Comparison of ENCODE assay signal across 29 mouse cellular contexts in the genomic region with DNA sequence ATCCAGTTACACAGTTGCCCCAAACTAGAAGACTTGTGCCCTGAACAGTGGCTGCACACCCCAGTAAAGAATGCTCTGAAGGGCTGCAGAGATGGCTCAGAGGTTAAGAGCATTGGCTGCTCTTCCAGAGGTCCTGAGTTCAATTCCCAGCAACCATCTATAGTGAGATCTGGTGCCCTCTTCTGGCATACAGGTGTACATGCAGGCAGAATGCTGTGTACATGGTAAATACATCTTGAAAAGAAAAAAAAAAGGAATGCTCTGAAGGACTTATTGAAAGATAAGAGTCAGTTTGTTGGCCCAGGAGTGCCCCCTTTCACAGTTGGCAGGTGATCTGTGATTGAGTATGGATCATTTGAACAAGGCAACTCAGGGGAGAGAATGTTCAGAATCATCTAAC. TPM values are rescaled to one million over a fixed set of nuclear protein-coding genes. Genes with fewer than 3 reads are reported as not detected.
A peak's percentile ranks its signal among the peaks of the same experiment; 100 is the strongest.
DNase-seq lines count a peak whose midpoint lies in the region; ATAC-seq and TF ChIP-seq lines count a peak whose summit lies in the region.
"Had no signal": no experiment of that assay in that cellular context is flagged by ENCODE, and none has a peak within 500 bp of the region (broad histone marks: within the 10 kb centered on the region; RNA-seq: fewer than 3 reads in every experiment).

No protein-coding gene starts in this region.

- H3K27ac ChIP-seq in layer of hippocampus, adult 2 months = no peak overlapping the region
- no peak overlapping the region for H3K27ac ChIP-seq in midbrain, postnatal 0 days (ENCODE audit: low read depth, low read length)
- no peak overlapping the region for H3K27ac ChIP-seq in midbrain, embryonic 15.5 days
- H3K27ac ChIP-seq in stomach, postnatal 0 days (replicated peaks) = no peak overlapping the region
- H3K27ac ChIP-seq: embryonic facial prominence, embryonic 12.5 days; forebrain, embryonic 10.5 days; hindbrain, embryonic 14.5 days; limb, embryonic 13.5 days; liver, embryonic 13.5 days; macrophage; midbrain, embryonic 13.5 days; neural tube, embryonic 15.5 days; stomach, embryonic 15.5 days had no signal

- H3K9me3 ChIP-seq in midbrain, postnatal 0 days (ENCODE audit: low read length) = no peaks in the 10 kb centered on the region
- H3K9me3 ChIP-seq in midbrain, embryonic 15.5 days = no peaks in the 10 kb centered on the region
- H3K9me3 ChIP-seq in stomach, postnatal 0 days (ENCODE audit: control insufficient read depth, low read length) = no peaks in the 10 kb centered on the region
- H3K9me3 ChIP-seq: limb, embryonic 13.5 days; liver, embryonic 13.5 days; midbrain, embryonic 13.5 days; neural tube, embryonic 15.5 days; stomach, embryonic 15.5 days had no signal

- intact Hi-C loops in heart, postnatal 25 days (cut with DNase I) = no loop called here

- H3K4me2 ChIP-seq in midbrain, postnatal 0 days (ENCODE audit: low read depth, low read length, poor library complexity, severe bottlenecking) = no peak overlapping the region
- H3K4me2 ChIP-seq in midbrain, embryonic 15.5 days = no peak overlapping the region
- no peak overlapping the region for H3K4me2 ChIP-seq in stomach, postnatal 0 days (replicated peaks; ENCODE audit: low read depth)
- H3K4me2 ChIP-seq: embryonic facial prominence, embryonic 12.5 days; heart, embryonic 12.5 days; hindbrain, embryonic 14.5 days; limb, embryonic 13.5 days; midbrain, embryonic 13.5 days; neural tube, embryonic 15.5 days; stomach, embryonic 15.5 days had no signal

- H3K27me3 ChIP-seq in midbrain, postnatal 0 days (ENCODE audit: insufficient read depth, low read length) = no peaks in the 10 kb centered on the region
- H3K27me3 ChIP-seq in midbrain, embryonic 15.5 days (replicated peaks) = no peaks in the 10 kb centered on the region
- H3K27me3 ChIP-seq in stomach, postnatal 0 days (ENCODE audit: control insufficient read depth, insufficient read depth, low read length) = no peaks in the 10 kb centered on the region
- H3K27me3 ChIP-seq: heart, embryonic 12.5 days; midbrain, embryonic 13.5 days; neural tube, embryonic 15.5 days; stomach, embryonic 15.5 days had no signal

- peak; percentile 45 for DNase-seq in heart, adult 11 months
- DNase-seq in heart, postnatal 25 days (ENCODE audit: low spot score) = no peak
- no peak for DNase-seq in layer of hippocampus, adult 2 months (ENCODE audit: low spot score in 2 of 2)
- DNase-seq in layer of hippocampus, adult 9-10 months (ENCODE audit: low spot score) = no peak
- DNase-seq in midbrain, postnatal 0 days (ENCODE audit: low spot score) = no peak
- DNase-seq in stomach, postnatal 0 days (ENCODE audit: low spot score) = no peak
- no peak for DNase-seq in frontal cortex, adult 2 months (ENCODE audit: extremely low spot score in 1 of 2, low spot score in 1 of 2)
- DNase-seq: adrenal gland, postnatal 14 days; cerebellum, adult 11 months; cerebellum, adult 9-10 months; embryo, embryonic 11 days; gastrocnemius, postnatal 10 days; liver, embryonic 13.5 days; retina, postnatal 1 day; right cerebral cortex, postnatal 25 days; thymus, postnatal 14 days had no signal

- TF ChIP-seq EP300 in stomach, postnatal 0 days (optimal IDR thresholded peaks at IDR 0.05) = no peak

- peak; percentile 49 for TF ChIP-seq CTCF in layer of hippocampus, adult 2 months (conservative IDR thresholded peaks at IDR 0.05)
- peak; percentile 31 for TF ChIP-seq CTCF in midbrain, postnatal 0 days (IDR thresholded peaks at IDR 0.05)
- TF ChIP-seq CTCF in stomach, postnatal 0 days (IDR thresholded peaks at IDR 0.05; ENCODE audit: low read depth) = peak; percentile 47

- no peak overlapping the region for H3K4me3 ChIP-seq in layer of hippocampus, adult 2 months
- H3K4me3 ChIP-seq in midbrain, postnatal 0 days (ENCODE audit: low read depth, low read length) = no peak overlapping the region
- H3K4me3 ChIP-seq in midbrain, embryonic 15.5 days = no peak overlapping the region
- H3K4me3 ChIP-seq in stomach, postnatal 0 days (ENCODE audit: low read depth, low read length) = no peak overlapping the region
- H3K4me3 ChIP-seq: embryonic facial prominence, embryonic 12.5 days; forebrain, embryonic 10.5 days; heart, embryonic 12.5 days; limb, embryonic 13.5 days; liver, embryonic 13.5 days; midbrain, embryonic 13.5 days; neural tube, embryonic 15.5 days; stomach, embryonic 15.5 days had no signal

- no peaks in the 10 kb centered on the region for H3K36me3 ChIP-seq in midbrain, postnatal 0 days (ENCODE audit: insufficient read depth, low read length)
- no peaks in the 10 kb centered on the region for H3K36me3 ChIP-seq in midbrain, embryonic 15.5 days (replicated peaks)
- H3K36me3 ChIP-seq in stomach, postnatal 0 days (ENCODE audit: control insufficient read depth, insufficient read depth, low read length) = no peaks in the 10 kb centered on the region
- H3K36me3 ChIP-seq: embryonic facial prominence, embryonic 12.5 days; forebrain, embryonic 10.5 days; heart, embryonic 12.5 days; limb, embryonic 13.5 days; liver, embryonic 13.5 days; midbrain, embryonic 13.5 days; neural tube, embryonic 15.5 days; stomach, embryonic 15.5 days had no signal

- no peak for ATAC-seq in midbrain, postnatal 0 days (ENCODE audit: low FRiP score)
- ATAC-seq in midbrain, embryonic 15.5 days (replicated peaks) = no peak
- no peak for ATAC-seq in stomach, postnatal 0 days (ENCODE audit: low FRiP score, low TSS enrichment)
- ATAC-seq: CD4-positive, CD25-positive, alpha-beta regulatory T cell, adult 4 months; forebrain, embryonic 16.5 days; midbrain, embryonic 13.5 days had no signal

- H3K9ac ChIP-seq in midbrain, postnatal 0 days (replicated peaks; ENCODE audit: low read length, poor library complexity, severe bottlenecking) = no peak overlapping the region
- no peak overlapping the region for H3K9ac ChIP-seq in midbrain, embryonic 15.5 days
- H3K9ac ChIP-seq in stomach, postnatal 0 days (ENCODE audit: low read length) = no peak overlapping the region
- H3K9ac ChIP-seq: embryonic facial prominence, embryonic 12.5 days; heart, embryonic 12.5 days; hindbrain, embryonic 14.5 days; limb, embryonic 13.5 days; liver, embryonic 13.5 days; midbrain, embryonic 13.5 days; neural tube, embryonic 15.5 days; stomach, embryonic 15.5 days had no signal

- no peaks in the 10 kb centered on the region for H3K4me1 ChIP-seq in midbrain, postnatal 0 days (ENCODE audit: insufficient read depth, low read length)
- H3K4me1 ChIP-seq in midbrain, embryonic 15.5 days = peaks cover 3% of the 10 kb centered on the region; the same call in 1 of the 2 replicates
- no peaks in the 10 kb centered on the region for H3K4me1 ChIP-seq in stomach, postnatal 0 days (replicated peaks; ENCODE audit: control insufficient read depth, insufficient read depth)
- H3K4me1 ChIP-seq: embryonic facial prominence, embryonic 12.5 days; limb, embryonic 13.5 days; stomach, embryonic 15.5 days had no signal

RNA-seq across cellular contexts. Expression of a gene that starts 4.0 kb away (rescaled TPM):
- total RNA-seq in heart, postnatal 25 days (2021) = 10 to 100 TPM; 16.6 to 21.3 TPM
- total RNA-seq in layer of hippocampus, adult 2 months (2021) = 10 to 100 TPM; 61.3 to 64.6 TPM
- total RNA-seq in midbrain, postnatal 0 days (2014; rRNA removed) = 42.5 and 59.9 TPM in 2 replicates
- 17.2 and 17.5 TPM in 2 replicates for polyA plus RNA-seq in midbrain, postnatal 0 days (2015; fragmentation: Nextera tagmentation; extraction: Ambion mirVana)
- polyA plus RNA-seq in midbrain, embryonic 15.5 days (2015; fragmentation: Nextera tagmentation; extraction: Ambion mirVana) = 25.9 and 27.5 TPM in 2 replicates
- 4.1 and 4.6 TPM in 2 replicates for polyA plus RNA-seq in stomach, postnatal 0 days (2015; fragmentation: Nextera tagmentation; extraction: Ambion mirVana)
- 42.6 and 47.6 TPM in 2 replicates for polyA plus RNA-seq in frontal cortex, adult 2 months (2012; rRNA removed)

RNA-seq across cellular contexts. Expression of a gene that starts 47.1 kb away (rescaled TPM):
- under 1 TPM; 0.60 to 0.92 TPM for total RNA-seq in heart, postnatal 25 days (2021)
- total RNA-seq in layer of hippocampus, adult 2 months (2021) = 1 to 10 TPM; 3.7 TPM
- 11.6 and 13.6 TPM in 2 replicates for total RNA-seq in midbrain, postnatal 0 days (2014; rRNA removed)
- 11.4 and 12.4 TPM in 2 replicates for polyA plus RNA-seq in midbrain, postnatal 0 days (2015; fragmentation: Nextera tagmentation; extraction: Ambion mirVana)
- polyA plus RNA-seq in midbrain, embryonic 15.5 days (2015; fragmentation: Nextera tagmentation; extraction: Ambion mirVana) = 11.6 and 13.7 TPM in 2 replicates
- 24.7 and 25.2 TPM in 2 replicates for polyA plus RNA-seq in stomach, postnatal 0 days (2015; fragmentation: Nextera tagmentation; extraction: Ambion mirVana)
- polyA plus RNA-seq in frontal cortex, adult 2 months (2012; rRNA removed) = 2.6 and 3.7 TPM in 2 replicates
- total RNA-seq: hematopoietic stem cell, adult 5-6 weeks had no signal

RNA-seq across cellular contexts. Expression of a gene that starts 53.4 kb away (rescaled TPM):
- 100 to 1,000 TPM; 217 to 228 TPM for total RNA-seq in heart, postnatal 25 days (2021)
- 100 to 1,000 TPM; 272 to 281 TPM for total RNA-seq in layer of hippocampus, adult 2 months (2021)
- 270 and 309 TPM in 2 replicates for total RNA-seq in midbrain, postnatal 0 days (2014; rRNA removed)
- 358 and 362 TPM in 2 replicates for polyA plus RNA-seq in midbrain, postnatal 0 days (2015; fragmentation: Nextera tagmentation; extraction: Ambion mirVana)
- polyA plus RNA-seq in midbrain, embryonic 15.5 days (2015; fragmentation: Nextera tagmentation; extraction: Ambion mirVana) = 357 and 395 TPM in 2 replicates
- 243 and 251 TPM in 2 replicates for polyA plus RNA-seq in stomach, postnatal 0 days (2015; fragmentation: Nextera tagmentation; extraction: Ambion mirVana)
- polyA plus RNA-seq in frontal cortex, adult 2 months (2012; rRNA removed) = 245 and 253 TPM in 2 replicates
